Mouse (Mus musculus) frontal cortex, adult (tissue): ENCODE measurements at regions not wholly inside any gene's neighbourhood (a gene's known extent, or its start where the extent isn't known, plus 50 kb on each side); places are given as distances from the start of the nearest gene placed in this dataset.

ENCODE experiments used
- ATAC-seq: cut with Nextera tagmentation; 2 replicates; pipeline ENCODE4 v1.9.2; 2017; ENCODE audit warnings: mild to moderate bottlenecking, moderate library complexity, mixed read lengths; ENCODE audit not compliant: low TSS enrichment

DNA sequence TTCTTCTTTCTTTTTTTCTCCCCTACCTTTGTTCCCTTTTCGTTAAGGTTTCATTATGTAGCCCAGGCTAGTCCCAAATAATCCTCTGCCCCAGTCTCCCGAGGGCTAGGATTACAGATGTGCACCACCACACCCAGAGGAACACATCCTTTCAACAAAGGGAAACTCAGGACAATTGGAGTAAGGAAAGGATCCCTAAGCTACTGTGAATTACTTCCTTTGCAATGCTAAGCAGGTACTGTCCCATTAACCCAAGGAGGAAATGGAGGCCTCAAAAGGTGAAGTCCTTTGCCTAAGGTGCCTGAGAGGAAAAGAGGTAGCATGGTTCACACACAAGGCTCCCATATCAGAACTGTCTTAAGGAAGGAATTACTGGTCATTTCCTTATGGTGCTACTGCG is 157.2 kb downstream of the En1 start:
- no peak for ATAC-seq

DNA sequence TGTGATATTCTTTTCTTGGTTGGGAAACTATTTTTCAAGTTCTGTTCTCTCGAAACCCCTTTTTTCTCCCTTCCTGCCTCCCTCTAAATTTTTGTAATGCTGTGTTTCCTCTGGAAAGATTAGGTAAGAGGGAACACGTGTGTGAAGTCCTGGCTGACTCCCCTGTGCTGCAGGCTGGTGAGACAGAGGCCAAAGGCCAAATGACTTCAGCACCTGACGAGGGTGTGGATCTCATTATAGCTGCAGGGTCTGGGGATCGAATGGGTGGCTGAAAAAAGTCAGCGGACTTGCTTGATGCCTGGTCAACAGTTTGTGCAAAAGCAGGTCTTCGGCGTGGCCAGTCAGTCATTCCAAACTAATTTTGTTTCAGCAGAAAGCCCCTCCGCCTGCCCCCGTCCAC is 159.1 kb downstream of the En1 start:
- no peak for ATAC-seq

DNA sequence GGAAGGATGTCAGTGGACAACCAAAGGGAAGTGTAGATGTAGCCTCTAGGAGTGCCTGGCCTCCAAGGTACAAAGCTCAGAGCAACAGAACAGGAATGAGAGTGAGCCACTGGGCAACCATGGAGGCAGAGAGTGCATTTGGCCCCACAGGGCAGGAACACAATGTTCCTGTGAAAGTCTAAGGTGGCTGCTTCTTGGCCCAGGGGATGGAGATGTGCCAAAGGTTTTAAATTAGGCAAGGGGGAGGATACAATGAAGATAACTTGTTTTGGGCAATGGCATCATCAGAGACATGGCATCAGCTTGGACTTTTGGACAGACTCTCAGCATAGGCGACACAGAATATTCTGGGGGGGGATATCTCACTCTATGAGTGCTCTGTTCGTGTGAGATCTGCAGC is 160.3 kb downstream of the En1 start:
- no peak for ATAC-seq

DNA sequence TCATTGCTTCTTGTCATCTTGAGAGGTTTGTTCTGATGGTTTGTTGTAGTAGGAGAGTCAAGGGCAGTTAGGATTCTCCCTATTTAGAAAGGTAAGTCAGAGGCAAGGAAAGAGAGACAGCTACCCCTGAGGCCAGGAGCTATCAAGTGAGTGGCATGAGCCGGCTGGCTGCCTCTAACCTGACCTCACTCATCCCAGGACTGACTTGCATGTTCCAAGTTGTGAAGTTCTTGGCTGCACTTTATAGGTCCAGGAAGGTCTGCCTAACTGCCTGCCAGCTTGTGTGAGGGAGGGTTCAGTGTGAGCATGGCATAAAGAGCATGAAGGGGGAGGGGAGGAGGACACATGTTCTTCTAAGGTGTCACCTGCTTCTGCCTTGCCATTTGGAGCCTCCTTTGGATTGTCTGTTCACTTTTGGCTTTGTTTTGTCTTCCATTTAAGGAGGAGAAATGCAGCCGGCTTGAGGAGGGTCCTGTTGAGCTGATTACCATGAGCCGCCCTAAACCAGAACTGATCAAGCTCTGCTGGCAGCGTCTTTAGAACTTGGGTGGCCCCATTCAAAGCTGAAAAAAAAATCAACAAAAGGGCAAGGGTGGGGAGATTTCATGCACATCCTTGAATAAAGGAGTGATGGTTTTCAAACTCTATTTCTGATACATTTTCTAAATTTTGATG is 160.8 kb downstream of the En1 start:
- ATAC-seq: no peak

DNA sequence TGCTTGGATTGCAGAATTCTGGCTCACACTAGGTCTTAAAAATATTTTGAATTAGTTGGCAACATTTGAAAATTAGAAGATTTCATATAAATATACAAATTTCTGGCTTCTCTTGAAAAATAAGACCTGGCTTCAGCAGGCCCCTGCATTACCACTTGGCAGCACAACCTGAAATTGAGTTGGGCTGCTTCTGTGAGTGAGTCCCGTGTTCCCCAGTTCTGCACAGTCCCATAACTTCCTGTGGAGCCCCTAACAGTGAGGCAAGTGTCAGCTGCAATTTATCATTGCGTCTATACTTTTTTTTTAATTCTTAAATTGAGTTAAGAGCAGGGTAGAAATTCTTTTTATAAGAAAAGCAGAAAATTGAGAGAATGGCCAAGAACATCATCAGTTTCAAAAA is 164.8 kb downstream of the En1 start:
- ATAC-seq: no peak

DNA sequence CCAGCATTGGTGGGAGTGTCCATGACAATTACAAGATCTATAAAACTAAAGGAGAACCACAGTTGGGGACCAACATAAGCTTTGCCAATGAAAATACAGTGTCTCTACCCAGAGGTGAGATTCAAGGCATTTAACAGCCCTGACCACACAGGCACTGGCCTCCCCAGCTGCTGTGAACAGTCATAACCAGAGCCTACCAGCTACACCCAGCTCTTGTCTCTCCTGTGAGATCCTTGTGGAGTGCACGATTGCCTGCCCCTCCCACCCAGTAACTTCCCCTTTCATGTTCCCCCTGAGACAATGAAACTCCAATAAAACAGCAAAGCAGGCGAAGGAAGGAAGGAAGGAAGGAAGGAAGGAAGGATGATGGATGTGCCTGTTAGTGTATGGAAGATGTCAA is 169.1 kb downstream of the En1 start:
- ATAC-seq: no peak

DNA sequence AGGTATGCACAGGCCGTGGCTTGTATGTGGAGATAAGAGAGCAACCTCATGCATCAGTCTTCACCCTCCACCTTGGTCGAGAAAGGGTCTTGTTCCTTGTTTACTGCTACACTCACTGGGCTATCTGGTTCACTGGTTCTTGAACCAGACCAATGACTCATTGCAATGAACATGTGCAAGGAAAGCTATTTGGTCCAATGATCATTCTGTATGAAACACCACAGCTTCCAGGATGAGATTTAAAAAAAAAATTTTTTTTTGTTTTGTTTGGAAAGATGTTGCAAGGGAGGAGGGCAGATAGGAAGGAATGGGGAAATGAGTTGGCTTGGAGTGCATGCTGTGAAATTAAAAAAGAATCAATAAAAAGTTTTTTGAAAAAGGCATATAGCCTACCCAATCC is 174.7 kb downstream of the En1 start:
- ATAC-seq: no peak

DNA sequence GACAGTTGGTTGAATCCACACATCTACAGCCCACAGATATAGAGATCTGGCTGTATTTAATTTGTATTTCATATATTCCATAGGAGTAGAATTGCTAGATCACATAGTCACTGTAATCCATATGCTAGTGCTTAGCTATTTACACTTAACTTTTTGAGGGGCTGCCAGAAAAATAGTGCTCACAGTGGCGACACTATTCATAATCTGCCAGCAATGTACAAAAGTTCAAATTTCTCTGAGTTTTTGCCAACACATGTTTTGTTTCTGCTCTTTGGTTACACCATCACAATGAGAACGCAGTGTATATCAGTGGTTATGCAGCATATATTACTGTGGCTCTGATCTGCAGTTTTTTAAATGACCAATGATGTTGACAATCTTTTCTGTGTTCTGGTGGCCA is 175.2 kb downstream of the En1 start:
- no peak for ATAC-seq

DNA sequence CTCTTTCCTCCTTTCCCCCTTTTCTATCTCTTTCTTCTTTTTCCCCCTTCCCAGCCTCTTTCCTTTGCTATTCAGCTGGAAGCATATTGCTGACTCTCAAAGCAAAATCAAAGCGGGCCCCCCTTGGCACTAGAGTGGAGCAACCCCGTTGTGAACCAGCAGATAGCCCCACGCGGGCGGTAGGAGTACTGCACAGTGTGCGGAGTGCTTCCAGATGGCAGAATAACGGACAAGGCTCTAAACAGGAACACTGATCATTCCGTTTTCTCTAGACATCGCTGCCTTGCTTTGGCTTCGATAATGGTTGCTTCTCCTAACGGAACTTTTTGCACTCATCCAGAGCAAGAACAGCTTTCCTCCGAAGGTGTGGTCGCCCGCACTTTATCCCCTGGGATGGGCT is 193.0 kb downstream of the En1 start:
- ATAC-seq: peak; percentile 93

DNA sequence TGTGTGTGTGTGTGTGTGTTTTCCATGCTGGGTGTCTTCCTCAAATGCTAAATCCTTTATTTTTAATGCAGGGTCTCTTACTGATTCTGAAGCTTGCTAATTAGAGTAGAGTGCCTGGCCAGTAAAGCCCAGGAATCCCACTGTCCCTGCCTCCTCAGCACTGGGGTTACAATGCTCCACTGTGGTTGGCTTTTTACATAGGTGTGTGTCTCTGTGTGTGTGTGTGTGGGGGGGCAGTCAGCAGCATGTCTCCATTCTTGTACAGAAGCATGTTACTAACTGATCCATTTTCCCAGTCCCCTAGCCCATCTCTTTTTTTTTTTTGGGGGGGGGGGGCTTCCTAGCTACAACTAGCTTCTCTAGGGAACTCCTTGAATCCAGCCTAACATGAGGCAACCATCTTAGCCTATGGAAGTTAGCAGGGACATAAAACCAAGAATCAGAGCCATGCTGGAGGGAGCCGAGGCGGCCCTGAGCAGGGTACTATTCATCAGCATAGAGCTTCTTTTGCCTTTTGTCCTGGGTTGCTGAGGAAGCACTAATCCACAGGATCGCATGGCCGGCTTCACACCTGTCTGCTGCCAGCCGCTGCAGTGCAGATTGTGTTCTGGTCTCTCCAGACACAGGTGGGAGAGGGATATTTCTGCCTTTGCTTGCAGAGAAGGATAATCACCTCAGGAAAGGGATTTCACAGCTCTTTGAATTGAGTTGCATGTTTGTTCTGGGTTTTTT is 199.2 kb downstream of the En1 start:
- ATAC-seq: no peak

DNA sequence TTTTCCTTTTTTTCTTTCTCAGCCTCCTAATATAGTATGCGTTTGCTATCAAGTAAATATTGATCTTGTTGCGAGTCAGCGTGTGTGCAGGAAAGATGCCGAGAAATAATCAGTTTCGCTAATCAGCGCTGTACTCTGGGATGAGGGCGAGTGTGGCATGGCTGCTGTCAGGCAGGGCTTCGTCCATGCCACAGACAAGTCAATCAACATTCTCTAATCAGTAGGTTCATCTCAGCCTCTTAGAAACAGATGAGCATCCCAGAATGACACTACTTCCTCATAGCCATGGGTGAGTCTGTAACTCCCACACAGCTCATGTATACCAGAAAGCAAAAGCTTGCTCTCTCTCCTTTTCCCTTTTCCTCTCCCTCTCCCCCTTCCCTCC is 199.8 kb downstream of the En1 start:
- ATAC-seq: no peak

DNA sequence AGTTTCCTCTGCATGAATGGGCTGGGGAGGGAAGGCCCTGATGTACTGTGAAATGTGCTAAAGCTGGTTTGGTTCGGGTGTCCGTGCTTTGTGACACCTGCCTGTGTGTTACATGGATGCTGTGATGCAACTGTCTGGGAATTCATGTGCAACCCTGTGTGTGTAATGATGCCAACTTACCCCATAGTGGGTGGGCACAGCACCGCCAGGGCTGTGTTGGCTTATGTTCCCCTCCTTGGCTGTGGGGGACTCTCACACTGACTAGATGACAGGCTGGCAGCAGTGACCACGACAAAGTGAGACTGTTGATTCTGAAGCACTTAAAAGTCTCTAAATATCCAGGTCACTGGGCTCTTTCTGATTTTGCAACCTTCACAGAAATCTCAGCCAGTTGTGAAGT is 212.2 kb downstream of the En1 start:
- no peak for ATAC-seq

DNA sequence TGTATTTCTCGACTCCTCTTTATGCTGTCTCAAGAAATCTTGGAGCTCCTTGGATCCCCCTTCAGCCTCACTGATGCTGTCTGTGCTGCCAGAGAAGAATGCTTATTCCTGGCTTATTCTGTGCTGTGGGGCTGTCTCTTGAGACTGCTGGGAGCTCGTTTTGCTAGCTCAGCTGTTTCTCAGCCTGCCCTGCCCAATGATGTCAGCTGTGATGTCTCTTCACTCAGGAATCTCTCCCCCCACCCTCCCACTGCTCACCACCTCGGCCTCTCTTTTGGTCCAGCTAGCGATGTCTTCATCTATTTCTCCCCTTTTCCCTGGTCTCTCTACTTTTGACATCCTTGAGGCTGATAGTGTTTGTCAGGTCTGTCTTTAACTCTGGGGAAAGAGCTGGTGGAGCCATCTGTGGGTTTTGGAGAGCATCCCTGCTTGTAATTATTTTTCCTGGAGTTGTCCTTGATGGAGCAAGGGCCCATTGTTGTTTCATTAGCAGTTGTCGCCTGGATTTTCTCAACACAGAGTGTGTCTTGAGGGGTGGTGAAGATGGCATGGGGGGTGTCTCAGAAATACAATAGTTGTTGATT is 214.1 kb downstream of the En1 start:
- 0 out of 2 replicates have a peak, but pooled peaks have one; percentile 27 for ATAC-seq

DNA sequence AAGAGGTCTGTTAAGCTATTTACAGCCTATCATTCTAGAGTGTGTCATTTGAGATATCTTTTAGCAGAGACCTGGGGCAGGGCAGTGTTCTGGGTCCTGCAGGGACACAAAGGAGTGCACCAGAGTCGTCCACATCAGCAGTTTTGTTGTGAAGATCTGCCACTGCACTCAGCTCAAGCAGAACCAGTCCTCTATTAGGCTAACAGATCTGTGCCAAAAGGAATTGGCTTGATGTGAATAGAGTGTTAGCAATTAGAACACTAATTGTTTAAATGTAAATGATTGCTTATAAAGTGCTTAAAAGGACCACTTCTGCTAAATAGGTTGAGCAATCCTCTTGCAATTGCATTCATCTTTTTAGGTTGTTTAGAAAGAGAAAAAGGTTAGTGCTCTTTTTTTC is 215.3 kb downstream of the En1 start:
- peak; percentile 74 for ATAC-seq

DNA sequence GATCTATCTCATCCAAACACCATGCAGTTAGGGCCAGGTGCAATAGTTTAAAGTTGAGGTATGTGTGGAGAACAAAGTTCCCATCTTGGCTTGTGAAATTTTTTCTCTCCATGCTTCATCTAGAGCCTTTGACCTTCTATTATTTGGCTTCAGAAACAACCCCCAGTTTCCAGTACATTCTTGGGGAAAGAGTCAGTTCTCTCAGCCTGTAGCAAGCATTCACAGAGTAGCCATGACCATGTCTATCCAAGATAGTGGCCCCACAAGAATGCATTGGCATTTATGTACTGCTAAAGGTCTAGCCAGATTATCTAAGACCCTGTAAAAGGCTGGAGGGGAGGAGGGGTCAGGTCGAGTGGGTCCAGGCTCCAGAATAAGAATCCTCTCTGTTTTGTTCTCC is 229.8 kb downstream of the En1 start:
- ATAC-seq: no peak

DNA sequence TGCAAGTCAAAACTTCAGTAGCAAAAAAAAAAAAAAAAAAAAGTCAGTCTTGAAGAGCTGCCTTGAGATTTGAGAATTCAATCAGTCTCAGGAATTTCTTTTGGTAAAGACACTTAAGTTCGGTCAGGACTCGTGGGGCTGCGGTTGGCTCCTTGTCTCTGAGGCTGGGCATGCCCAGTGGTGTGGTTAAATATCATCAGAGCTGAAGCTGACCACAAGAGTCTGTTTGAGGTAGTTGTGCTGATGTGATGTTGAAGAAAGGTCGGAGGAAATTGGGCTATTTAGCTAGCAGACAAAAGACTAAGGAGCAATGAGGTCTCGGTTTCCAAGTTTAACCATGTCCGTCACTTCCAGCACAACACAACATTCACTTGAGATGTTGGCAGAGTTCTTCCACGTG is 240.4 kb downstream of the En1 start:
- ATAC-seq: no peak

DNA sequence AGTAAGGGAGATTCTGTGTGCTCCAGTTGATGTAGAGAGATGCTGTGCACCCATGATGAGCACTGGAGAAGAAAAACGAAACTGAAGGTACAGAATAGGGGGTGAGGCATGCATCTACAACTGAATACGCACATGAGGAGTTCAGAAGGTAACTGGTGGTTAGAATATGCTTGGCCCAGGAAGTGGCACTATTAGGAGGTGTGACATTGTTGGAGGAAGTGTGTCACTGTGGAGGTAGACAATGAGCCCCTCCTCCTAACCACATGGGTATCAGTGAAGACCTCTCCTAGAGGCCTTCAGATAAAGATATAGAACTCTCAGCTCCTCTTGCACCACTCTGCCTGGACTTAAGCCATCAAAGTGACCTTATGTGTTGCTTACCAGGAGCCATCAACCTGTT is 243.9 kb downstream of the En1 start:
- ATAC-seq: no peak

DNA sequence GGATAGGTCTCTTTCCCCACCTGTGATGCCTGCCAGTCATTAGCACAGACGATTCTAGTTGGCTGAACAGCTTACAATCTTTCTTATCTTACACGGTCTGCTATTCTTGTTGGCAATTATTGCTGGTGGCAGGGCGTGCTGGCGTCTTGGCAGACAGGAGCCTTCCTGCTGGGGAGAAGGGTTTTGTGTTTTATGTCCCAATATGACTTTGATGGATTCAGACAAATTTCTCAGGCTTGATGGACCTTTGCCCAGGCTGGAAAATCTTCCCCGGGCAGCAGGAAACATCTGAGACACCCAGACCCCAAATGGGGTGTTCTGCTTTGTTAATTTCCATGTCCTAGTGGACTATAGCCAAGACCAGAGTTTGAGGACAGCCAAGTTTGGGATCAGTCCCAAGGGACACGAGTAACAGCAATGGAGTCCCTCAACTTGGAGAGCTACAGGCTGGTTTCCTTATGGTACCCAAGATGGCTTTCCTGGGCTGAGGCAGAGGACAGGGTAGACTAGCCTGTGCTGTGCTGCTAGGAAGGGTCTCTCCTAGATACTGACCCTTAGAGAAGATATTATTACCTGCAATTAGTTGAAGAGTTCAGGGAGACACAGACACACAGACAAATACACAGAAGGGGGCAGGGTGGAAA is 249.8 kb downstream of the En1 start:
- ATAC-seq: no peak

DNA sequence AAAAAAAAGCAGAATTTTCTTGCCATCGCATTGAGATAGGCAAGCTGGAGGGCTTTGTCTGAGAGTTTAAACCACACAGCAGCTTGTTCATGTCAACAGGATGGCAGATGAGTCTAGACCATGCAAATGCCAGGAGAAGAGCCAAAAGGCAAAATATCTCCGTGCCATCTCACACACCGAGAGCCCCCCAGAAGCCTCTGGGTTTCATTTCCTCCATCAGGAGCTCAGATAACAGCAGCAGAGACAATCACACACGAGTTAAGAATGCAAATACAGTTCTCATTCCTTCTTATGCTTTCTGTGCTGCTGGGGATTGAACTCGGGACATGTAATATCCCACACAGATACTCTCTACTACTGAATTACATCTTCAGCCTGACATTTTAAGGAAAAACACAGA is 255.3 kb downstream of the En1 start:
- ATAC-seq: no peak

DNA sequence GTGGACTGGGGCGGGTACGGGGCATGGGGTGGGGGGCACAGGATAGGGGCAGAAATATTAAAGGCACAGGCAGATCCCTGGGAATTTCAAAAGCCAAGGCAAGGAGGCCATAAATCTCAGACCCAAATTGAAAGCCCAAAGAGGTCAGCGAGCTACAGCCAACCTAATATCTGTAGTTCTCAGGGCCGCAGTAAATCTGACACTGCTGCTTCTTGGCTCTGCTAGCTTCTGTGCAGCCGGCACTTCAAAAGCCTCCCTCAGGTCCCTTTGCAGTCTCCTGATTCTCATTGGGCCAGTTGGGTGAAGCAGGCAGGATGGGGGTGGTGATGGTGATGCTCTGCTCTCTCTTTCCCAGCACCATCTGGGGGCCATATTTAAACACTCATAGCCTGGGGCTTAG is 257.3 kb downstream of the En1 start:
- ATAC-seq: no peak

DNA sequence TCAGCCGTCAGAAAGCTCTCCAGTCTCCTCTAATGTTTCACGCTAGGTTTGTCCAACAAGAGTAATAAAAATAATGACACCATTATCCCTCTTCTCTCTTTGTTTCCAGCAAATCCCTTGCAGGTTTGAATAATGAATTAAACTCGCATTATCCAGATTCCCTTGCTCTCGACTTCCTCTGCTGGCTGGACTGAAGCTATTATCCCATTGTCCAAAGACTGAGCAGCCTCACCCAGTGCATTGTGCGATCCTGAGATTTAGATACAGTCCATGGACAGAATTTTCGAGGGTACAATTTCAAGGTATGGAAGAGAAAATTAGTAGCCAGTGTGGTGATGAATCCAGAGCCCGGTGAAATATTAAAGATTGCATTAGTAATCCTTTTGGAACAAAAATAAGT is 270.3 kb downstream of the En1 start:
- no peak for ATAC-seq

DNA sequence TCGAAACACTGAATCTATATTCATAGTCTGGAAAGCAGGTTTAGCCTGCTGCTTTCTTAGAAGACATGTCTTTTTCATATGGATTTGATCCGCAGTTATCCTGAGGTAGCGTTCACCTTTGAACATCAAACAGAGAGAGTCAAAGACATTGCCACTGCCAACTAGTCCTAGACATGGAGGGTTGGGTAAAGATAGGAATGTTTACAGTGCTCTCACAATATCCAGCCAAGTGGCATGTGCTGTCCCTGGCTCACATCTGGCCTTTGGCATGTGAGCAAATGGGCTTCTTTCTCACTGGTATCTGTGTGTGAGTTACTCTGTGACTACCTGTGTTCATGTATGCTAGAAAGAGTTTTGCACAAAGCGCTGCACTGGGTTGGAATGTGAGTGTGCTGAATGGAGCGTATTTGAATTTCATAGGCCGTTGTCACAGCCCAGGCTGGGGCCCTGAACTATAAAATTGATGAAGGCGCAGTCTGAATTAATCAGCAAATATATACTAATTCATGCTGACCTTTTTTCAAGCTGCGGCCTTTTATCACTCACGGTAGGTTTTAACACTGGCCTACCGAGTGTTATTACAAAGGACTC is 280.8 kb downstream of the En1 start:
- ATAC-seq: no peak

DNA sequence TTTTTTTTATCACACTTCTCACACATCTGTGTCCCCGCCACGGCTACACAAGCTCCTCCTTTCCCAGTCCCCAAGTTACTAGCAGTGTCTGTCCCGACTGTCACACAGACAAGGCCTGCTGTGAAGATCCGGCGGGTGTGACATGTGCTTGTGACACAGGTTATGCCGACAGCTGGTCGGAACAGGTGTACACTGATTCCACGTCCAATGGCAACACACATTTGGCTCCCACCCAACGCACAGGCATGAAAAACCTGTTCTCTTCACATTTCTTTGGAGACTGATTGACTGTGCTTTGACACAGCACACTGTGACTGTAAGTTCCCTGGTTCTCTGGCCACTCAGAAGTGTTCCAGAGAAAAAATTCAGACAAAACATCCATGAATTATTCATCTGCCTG is 281.4 kb downstream of the En1 start:
- ATAC-seq: no peak
